Mouse (Mus musculus) cerebellum, adult 9-11 months (tissue): ENCODE results near the gene Spata6.

Experiments
- DNase-seq: peaks from one replicate; pipeline ENCODE4 v3.0.0; 2022

Gene Spata6

GRCm38 (mm10) chr4:111719776-111720661 lies at the start of gene Spata6:
TSS of gene Spata6 (plus strand) at chr4:111719984.
- peak; percentile 12 for DNase-seq

GRCm38 (mm10) chr4:111670566-111671421 lies 49.0 kb upstream of the Spata6 start:
- no peak for DNase-seq

- no peak for DNase-seq
Observed at GRCm38 (mm10) chr4:111671440-111671839, 48.3 kb upstream of the Spata6 start.

GRCm38 (mm10) chr4:111673904-111674303 lies 45.9 kb upstream of the Spata6 start:
- DNase-seq = no peak

- DNase-seq = no peak
Observed at GRCm38 (mm10) chr4:111681926-111682325, 37.9 kb upstream of the Spata6 start.

- DNase-seq = no peak
Observed at GRCm38 (mm10) chr4:111682793-111683192, 37.0 kb upstream of the Spata6 start.

GRCm38 (mm10) chr4:111683843-111684242 lies 35.9 kb upstream of the Spata6 start:
- DNase-seq = no peak

GRCm38 (mm10) chr4:111685951-111686350 lies 33.8 kb upstream of the Spata6 start:
- no peak for DNase-seq

GRCm38 (mm10) chr4:111686951-111687350 lies 32.8 kb upstream of the Spata6 start:
- DNase-seq = no peak

- peak; percentile 22 for DNase-seq
Observed at GRCm38 (mm10) chr4:111687613-111688012, 32.2 kb upstream of the Spata6 start.

- DNase-seq = no peak
Observed at GRCm38 (mm10) chr4:111691057-111691543, 28.7 kb upstream of the Spata6 start.

GRCm38 (mm10) chr4:111701381-111701780 lies 18.4 kb upstream of the Spata6 start:
- DNase-seq = no peak

GRCm38 (mm10) chr4:111704126-111704525 lies 15.7 kb upstream of the Spata6 start:
- no peak for DNase-seq

- DNase-seq = no peak
Observed at GRCm38 (mm10) chr4:111704975-111705374, 14.8 kb upstream of the Spata6 start.

GRCm38 (mm10) chr4:111719296-111719695 lies 488 bp upstream of the Spata6 start:
- no peak for DNase-seq

- no peak for DNase-seq
Observed at GRCm38 (mm10) chr4:111720662-111721003, 849 bp downstream of the Spata6 start.

GRCm38 (mm10) chr4:111721121-111721840 lies 1.5 kb downstream of the Spata6 start:
- no peak for DNase-seq

GRCm38 (mm10) chr4:111737551-111737950 lies 17.8 kb downstream of the Spata6 start:
- no peak for DNase-seq

GRCm38 (mm10) chr4:111780533-111780932 lies 60.7 kb downstream of the Spata6 start:
- DNase-seq = no peak

- DNase-seq = no peak
Observed at GRCm38 (mm10) chr4:111799892-111800291, 80.1 kb downstream of the Spata6 start.

- DNase-seq = no peak
Observed at GRCm38 (mm10) chr4:111803164-111803563, 83.4 kb downstream of the Spata6 start.

- DNase-seq = no peak
Observed at GRCm38 (mm10) chr4:111817478-111817877, 97.7 kb downstream of the Spata6 start.

GRCm38 (mm10) chr4:111838882-111839281 lies 119.1 kb downstream of the Spata6 start:
- no peak for DNase-seq
